Mouse (Mus musculus) neural tube, embryonic 15.5 days (tissue): ENCODE data around the gene Ackr1. TPM values are rescaled to one million over a fixed set of nuclear protein-coding genes. Genes with fewer than 3 reads are reported as not detected.

Experiments
- ATAC-seq: fragments of 200-750 bp; cut with Nextera tagmentation; 2 replicates; pipeline ENCODE4 v1.8.0; 2017; ENCODE audit warnings: mild to moderate bottlenecking, moderate TSS enrichment, moderate library complexity; ENCODE audit not compliant: low FRiP score
- H3K27ac ChIP-seq: fragments of 300-500 bp; sonication (generic); replicated peaks from 2 replicates; pipeline ENCODE4 v1.5.1; 2015; ENCODE audit warnings: mild to moderate bottlenecking, inconsistent platforms
- H3K27me3 ChIP-seq: fragments of 300-500 bp; sonication (generic); replicated peaks from 2 replicates; pipeline ENCODE4 v1.6.1; 2015; ENCODE audit warnings: inconsistent platforms
- H3K36me3 ChIP-seq: fragments of 300-500 bp; sonication (generic); 2 replicates; pipeline ENCODE4 v1.6.1; 2015; ENCODE audit warnings: inconsistent platforms
- H3K4me1 ChIP-seq: fragments of 300-500 bp; sonication (generic); 2 replicates; pipeline ENCODE4 v1.6.1; 2015; ENCODE audit warnings: inconsistent platforms
- H3K4me2 ChIP-seq: fragments of 300-500 bp; sonication (generic); 2 replicates; pipeline ENCODE4 v1.6.1; 2015; ENCODE audit warnings: inconsistent platforms, mild to moderate bottlenecking, moderate library complexity
- H3K4me3 ChIP-seq: fragments of 300-500 bp; sonication (generic); replicated peaks from 2 replicates; pipeline ENCODE4 v1.5.1; 2015; ENCODE audit warnings: mild to moderate bottlenecking, inconsistent platforms
- H3K9ac ChIP-seq: fragments of 300-500 bp; sonication (generic); replicated peaks from 2 replicates; pipeline ENCODE4 v1.6.1; 2015; ENCODE audit warnings: mild to moderate bottlenecking, inconsistent platforms
- H3K9me3 ChIP-seq: fragments of 300-500 bp; sonication (generic); replicated peaks from 2 replicates; pipeline ENCODE4 v1.6.1; 2016; ENCODE audit warnings: inconsistent platforms
- WGBS: fragments of 180-500 bp; shearing (Covaris S2); methylation state at CpG from one replicate; pipeline ENCODE4 v1.1.7; 2015; ENCODE audit warnings: mixed read lengths; 5-methylcytosine and 5-hydroxymethylcytosine counted together
- polyA plus RNA-seq: library from polyadenylated mRNA; unstranded; fragments of >200 nt; fragmentation: Nextera tagmentation; extraction: Ambion mirVana; gene quantifications from 2 replicates; pipeline ENCODE4 v1.2.1, GENCODE M21; 2015

Gene Ackr1
- 17.7 and 18.2 TPM in 2 replicates for polyA plus RNA-seq

DNA sequence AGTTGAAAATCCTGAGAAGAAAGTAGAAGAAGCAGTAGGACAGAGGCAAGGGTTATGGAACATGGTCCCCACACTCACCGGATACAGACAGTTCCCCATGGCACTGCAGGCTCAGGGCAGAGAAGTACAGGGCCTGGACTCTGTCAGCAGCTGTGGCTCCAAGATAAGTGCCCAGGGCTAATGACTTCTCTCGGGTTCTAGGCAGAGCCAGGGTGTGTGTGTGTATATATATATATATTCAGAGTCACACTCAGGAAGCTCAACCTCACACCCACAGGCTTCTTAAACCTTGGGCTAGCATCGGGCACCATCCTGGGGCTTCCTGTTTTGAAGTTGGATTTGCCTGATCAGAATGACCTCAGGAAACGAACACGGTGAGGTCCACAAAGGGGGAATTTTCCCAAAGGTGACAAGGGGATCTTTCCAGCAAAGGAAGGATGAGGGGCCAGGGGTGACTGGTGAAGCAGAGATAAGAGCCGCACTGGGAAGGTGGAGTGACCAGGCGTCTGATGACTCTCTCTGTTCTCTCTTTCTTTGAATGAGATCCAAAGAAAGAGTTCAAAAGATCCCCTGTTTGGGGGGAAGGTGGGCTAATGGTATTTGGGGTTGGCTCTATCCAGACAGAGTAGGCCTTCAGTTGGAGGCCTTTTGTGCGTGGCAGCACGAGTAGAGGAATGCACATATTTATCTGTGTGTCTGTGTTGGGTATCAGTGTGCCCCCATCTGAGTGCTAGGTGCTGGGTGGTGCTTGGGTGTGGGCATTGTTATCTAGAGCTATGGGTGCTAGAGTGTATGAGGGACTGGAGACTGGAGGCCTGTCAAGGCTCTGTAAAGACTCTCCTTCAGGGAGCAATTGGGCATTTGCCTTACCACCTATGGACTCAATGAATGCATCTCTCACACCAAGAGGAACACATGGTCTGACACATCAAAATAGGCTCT is at the start of gene Ackr1:
TSS of gene Ackr1 (minus strand) at position 439 of the 942 bp plus-strand sequence.
- Histone ChIP-seq H3K9ac (no peak within 1 kb of the TSS), H3K4me3 (no peak within 1 kb of the TSS), H3K36me3 (peaks cover 30% of the 10 kb centered on the region), H3K27me3 (no peaks in the 10 kb centered on the region), H3K27ac (no peak within 1 kb of the TSS), H3K9me3 (no peaks in the 10 kb centered on the region), H3K4me2 (no peak within 1 kb of the TSS), H3K4me1 (peaks cover 11% of the 10 kb centered on the region; the same call in 1 of the 2 replicates)
- ATAC-seq, result no peak
- 77% methylated on average over 9 of the region's 9 CpGs for WGBS

DNA sequence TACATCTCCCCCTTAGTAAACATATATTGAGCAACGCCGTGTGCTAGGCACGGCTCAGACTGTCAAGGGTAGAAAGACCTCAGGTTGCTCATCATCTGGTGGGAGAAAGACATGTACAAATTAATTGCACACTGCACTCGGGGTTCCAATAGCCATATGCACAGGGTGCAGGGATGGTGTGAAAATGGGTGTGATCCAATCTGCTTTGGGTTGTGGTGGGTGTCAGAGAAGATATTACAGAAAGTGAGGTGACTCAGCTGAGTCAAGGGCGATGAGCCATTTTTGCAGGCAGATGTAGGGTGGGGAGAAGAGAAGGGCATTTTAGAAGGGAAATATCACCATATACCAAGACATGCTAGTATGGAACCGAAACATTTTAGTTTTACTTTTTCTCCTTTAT is 47.9 kb upstream of the Ackr1 start:
- Histone ChIP-seq H3K4me2 (no peak overlapping the region), H3K4me3 (no peak overlapping the region), H3K4me1 (peaks cover 3% of the 10 kb centered on the region; the same call in 1 of the 2 replicates), H3K9me3 (no peaks in the 10 kb centered on the region), H3K36me3 (no peaks in the 10 kb centered on the region), H3K27me3 (no peaks in the 10 kb centered on the region), H3K9ac (no peak overlapping the region), H3K27ac (no peak overlapping the region)
- ATAC-seq, result no peak
- WGBS, result 92% methylated on average over 6 of the region's 6 CpGs

DNA sequence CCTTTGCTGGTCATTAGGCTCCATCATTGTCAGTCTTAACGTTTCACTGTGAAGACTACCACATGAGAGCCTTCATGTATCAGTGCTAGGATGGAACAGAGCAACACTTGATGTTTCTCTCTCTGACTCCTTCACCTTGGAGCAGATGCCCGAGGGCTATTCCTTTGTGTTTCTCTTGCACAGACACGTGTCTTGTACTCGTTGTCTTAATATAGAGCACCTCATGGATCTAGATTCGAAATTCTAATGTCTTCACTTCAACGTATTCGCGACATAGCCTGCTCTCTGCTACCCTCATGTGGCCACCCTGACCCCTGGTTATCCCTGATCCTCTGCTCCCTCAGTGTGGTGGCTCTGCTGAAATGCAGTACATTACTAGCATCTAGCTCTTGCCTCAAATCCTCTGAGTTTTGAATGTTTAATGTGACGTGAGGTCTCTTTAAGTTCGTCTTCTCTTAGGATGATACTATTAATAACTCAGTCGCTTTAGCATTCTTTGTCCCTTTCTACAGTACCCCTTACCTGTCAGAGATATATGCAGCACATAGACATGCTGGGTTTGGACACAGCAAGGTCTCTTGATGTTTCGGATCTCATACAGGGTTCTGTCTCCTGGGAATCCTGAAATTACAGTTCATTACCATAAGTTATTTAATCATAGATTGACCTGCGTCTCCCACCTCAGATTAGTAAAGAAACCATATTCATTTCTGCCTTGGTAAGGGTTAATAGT is 44.0 kb upstream of the Ackr1 start:
- Histone ChIP-seq H3K4me1 (peaks cover 3% of the 10 kb centered on the region; the same call in 1 of the 2 replicates), H3K27ac (no peak overlapping the region), H3K36me3 (no peaks in the 10 kb centered on the region), H3K4me3 (no peak overlapping the region), H3K27me3 (no peaks in the 10 kb centered on the region), H3K9ac (no peak overlapping the region), H3K9me3 (no peaks in the 10 kb centered on the region), H3K4me2 (peak overlapping the region; percentile 36)
- 26% methylated on average over 13 of the region's 13 CpGs for WGBS
- peak; percentile 92 for ATAC-seq

DNA sequence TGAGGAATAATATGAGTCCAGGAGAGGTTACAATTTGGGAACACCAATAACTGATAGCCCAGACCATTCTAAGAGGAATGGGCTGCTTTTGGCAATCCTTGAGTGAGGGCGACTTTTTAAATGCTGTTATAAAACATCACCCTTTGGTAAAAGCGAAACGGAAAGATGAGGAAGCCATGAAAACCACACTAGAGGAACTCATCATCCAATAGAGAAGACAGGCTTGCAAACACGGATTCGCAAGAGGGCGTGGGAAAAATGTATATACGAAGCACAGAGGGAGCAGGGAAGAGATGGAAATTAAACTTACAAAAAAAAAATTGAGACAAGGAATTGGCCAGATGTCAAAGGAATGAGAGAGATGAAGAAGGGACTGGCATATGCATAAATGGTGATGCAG is 40.5 kb upstream of the Ackr1 start:
- Histone ChIP-seq H3K4me3 (no peak overlapping the region), H3K27me3 (no peaks in the 10 kb centered on the region), H3K9me3 (no peaks in the 10 kb centered on the region), H3K9ac (no peak overlapping the region), H3K36me3 (no peaks in the 10 kb centered on the region), H3K27ac (no peak overlapping the region), H3K4me2 (no peak overlapping the region), H3K4me1 (peaks cover 3% of the 10 kb centered on the region; the same call in 1 of the 2 replicates)
- WGBS, result 82% methylated on average over 7 of the region's 7 CpGs
- no peak for ATAC-seq

DNA sequence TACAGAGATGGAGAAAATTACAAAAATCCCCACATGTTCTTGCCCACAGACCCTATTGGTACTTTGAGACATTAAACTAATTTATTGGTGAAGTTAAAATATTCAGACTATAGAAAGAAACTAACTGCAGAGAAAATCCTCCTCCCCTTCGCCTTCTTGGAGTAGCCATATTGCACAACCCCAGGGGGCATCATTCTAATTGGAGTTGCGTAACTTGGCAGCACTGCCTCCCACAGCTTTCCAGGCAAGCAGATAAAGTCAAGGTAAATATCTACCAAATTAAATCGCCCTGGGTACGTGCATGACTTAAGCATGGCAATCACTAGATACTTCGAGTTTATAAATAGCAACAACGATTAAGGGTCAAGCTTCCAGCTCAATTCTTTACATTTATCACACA is 38.0 kb upstream of the Ackr1 start:
- 59% methylated on average over 6 of the region's 6 CpGs for WGBS
- ATAC-seq, result no peak
- H3K4me2 ChIP-seq, result no peak overlapping the region
- H3K27ac ChIP-seq, result no peak overlapping the region
- H3K27me3 ChIP-seq, result no peaks in the 10 kb centered on the region
- no peak overlapping the region for H3K4me3 ChIP-seq
- H3K4me1 ChIP-seq, result peaks cover 8% of the 10 kb centered on the region
- no peaks in the 10 kb centered on the region for H3K36me3 ChIP-seq
- H3K9ac ChIP-seq, result no peak overlapping the region
- H3K9me3 ChIP-seq, result no peaks in the 10 kb centered on the region

DNA sequence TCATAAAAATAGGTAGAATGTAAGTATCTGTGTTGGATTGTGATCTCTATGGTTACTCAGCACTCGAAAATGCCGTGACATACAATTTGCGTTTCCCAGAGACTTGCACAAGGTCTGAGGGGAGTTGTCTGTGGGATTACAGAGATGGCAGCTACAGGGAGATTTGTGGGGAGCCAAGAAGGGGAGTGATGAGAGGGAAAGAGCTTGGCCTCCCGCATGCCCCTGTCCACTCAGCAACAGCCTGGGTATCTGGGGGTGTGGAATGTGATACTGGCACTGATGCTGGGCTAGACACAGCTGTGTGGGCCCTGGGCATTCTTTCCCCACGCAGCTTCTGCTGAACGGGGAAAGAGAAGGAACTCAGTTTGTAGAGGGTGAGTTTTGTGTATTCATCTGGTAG is 36.9 kb upstream of the Ackr1 start:
- Histone ChIP-seq H3K27me3 (no peaks in the 10 kb centered on the region), H3K4me2 (no peak overlapping the region), H3K4me1 (peaks cover 16% of the 10 kb centered on the region), H3K36me3 (no peaks in the 10 kb centered on the region), H3K27ac (no peak overlapping the region), H3K9ac (no peak overlapping the region), H3K4me3 (no peak overlapping the region), H3K9me3 (no peaks in the 10 kb centered on the region)
- no peak for ATAC-seq
- WGBS, result 63% methylated on average over 6 of the region's 6 CpGs

DNA sequence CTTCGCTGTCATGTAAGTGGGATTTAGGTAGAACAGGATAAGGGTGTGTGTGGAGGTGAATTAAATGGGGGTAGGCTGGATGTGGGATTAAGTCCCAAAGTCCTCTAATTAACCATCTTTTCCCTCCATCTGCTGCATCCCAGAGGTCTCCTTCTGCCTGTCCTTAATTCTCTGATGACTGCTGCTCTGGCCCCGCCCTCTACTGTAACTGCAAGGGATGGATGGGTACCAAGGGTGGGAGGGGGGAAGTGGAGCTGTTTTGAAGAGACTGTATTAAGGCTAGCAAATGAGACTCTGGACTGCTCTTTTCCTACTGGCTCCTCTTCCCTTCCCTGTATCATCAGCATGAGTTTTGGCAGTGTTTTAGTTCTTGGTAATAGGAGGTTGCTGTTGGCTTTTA is 36.1 kb upstream of the Ackr1 start:
- H3K4me1 ChIP-seq, result peaks cover 25% of the 10 kb centered on the region
- H3K9me3 ChIP-seq, result no peaks in the 10 kb centered on the region
- no peak for ATAC-seq
- no peak overlapping the region for H3K4me2 ChIP-seq
- no peaks in the 10 kb centered on the region for H3K36me3 ChIP-seq
- 83% methylated on average over 2 of the region's 2 CpGs for WGBS
- H3K4me3 ChIP-seq, result no peak overlapping the region
- H3K27ac ChIP-seq, result no peak overlapping the region
- H3K9ac ChIP-seq, result no peak overlapping the region
- H3K27me3 ChIP-seq, result no peaks in the 10 kb centered on the region

DNA sequence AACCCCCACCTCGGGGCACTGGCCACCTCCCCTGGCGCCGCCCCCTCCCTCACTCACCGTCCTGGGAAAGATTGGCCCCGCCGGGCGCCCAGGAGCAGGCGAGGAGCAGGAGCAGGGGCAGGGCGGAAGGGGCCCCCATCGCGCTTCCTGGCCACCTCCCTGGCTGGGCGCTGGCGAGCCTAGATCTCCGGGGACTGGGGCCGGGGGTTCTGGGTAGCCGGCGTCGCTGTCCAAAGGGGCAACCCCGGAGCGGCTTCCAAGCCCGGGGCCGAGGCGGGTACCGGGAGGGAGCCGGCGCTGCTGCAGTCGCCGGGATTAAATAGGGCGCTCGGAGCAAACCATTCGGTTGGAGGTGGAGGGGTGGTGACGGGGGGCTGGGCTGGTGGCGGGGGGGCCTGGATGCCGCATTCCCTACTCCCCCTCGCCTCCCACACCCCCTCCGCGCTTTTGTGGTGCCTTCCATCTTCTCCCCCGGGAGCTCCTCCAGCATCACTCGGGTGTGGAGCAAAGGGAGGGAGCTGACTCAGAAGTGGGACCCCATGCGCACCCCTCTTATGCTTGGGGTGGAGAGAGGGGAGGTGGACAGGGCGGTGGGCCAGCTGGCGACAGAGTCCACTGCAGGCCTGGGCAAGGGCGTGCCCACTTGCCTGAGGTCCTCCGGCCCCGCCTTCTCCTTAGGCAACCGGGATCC is 34.0 kb upstream of the Ackr1 start, which contains the start of gene Cadm3:
TSS of gene Cadm3 (minus strand) at position 340 of the 691 bp plus-strand sequence.
- Histone ChIP-seq H3K4me2 (peak within 1 kb of the TSS; percentile 87), H3K36me3 (no peaks in the 10 kb centered on the region), H3K9ac (peak within 1 kb of the TSS; percentile 91), H3K27ac (peak within 1 kb of the TSS; percentile 94), H3K9me3 (no peaks in the 10 kb centered on the region), H3K4me1 (peaks cover 42% of the 10 kb centered on the region), H3K27me3 (no peaks in the 10 kb centered on the region), H3K4me3 (peak within 1 kb of the TSS; percentile 74)
- ATAC-seq, result peak; percentile 90
- WGBS, result under 1% methylated on average over 45 of the region's 46 CpGs

DNA sequence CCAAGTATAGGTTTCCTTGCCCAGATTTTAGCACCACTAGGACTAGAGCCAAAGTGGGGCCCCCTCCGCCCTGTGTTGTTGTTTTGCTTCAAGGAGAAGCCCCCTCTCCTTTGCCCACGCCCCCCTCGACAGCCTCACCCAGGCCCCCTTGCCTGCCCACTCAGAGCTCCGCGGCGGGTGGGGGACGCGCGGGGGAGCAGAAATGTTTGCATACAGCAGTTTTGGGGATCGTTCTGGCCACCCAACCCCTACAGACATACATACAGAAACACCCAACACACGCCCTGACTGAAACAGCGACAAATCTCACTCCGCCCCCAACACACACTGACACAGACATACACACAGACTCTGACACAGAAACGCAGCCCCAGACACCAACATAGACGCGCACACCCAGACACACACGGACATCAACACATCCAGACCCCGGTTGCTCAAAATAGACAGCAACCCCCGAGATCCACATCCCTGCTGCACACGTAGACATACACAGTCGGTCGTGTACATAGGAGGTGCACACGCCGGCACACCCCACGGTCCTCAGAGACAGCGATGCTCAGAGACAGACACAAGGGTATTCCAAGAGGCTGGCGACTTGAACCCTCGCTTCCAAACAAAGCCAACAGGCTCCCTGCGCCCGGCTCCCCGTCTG is 33.3 kb upstream of the Ackr1 start:
- H3K4me2 ChIP-seq, result peak overlapping the region; percentile 87
- H3K4me3 ChIP-seq, result peak overlapping the region; percentile 74
- peaks cover 42% of the 10 kb centered on the region for H3K4me1 ChIP-seq
- ATAC-seq, result peak; percentile 72
- peak overlapping the region; percentile 94 for H3K27ac ChIP-seq
- WGBS, result 1% methylated on average over 31 of the region's 31 CpGs
- peak overlapping the region; percentile 91 for H3K9ac ChIP-seq
- H3K36me3 ChIP-seq, result no peaks in the 10 kb centered on the region
- no peaks in the 10 kb centered on the region for H3K27me3 ChIP-seq
- H3K9me3 ChIP-seq, result no peaks in the 10 kb centered on the region

DNA sequence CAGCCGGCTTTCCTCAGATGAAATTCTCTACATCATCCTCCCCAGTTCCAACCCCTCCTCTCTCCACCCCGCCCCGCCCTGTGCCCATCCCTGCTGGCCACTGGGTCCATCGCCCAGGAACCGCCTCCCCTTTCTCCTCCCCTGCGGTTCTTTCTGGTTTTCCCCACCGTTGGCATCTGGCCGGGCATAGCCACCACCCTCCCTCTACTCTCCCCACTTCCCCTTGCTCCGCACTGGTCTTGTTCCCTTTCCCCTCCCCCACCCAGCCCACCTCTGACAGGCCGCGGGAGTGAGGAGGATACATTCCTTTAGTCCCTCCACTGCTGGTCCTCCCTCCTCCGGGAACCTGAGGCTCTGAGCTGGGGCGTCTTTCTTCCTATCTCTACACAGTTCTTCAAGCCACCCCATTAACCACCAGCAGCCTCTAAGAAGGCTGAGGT is 32.4 kb upstream of the Ackr1 start:
- H3K9me3 ChIP-seq, result no peaks in the 10 kb centered on the region
- peak overlapping the region; percentile 74 for H3K4me3 ChIP-seq
- H3K27me3 ChIP-seq, result no peaks in the 10 kb centered on the region
- H3K9ac ChIP-seq, result peak overlapping the region; percentile 91
- WGBS, result under 1% methylated on average over 13 of the region's 13 CpGs
- peak overlapping the region; percentile 94 for H3K27ac ChIP-seq
- H3K4me2 ChIP-seq, result peak overlapping the region; percentile 87
- H3K4me1 ChIP-seq, result peaks cover 43% of the 10 kb centered on the region
- H3K36me3 ChIP-seq, result no peaks in the 10 kb centered on the region
- peak; percentile 34 for ATAC-seq
